Mouse (Mus musculus): ENCODE measurements at regions not wholly inside any gene's neighbourhood (a gene's known extent, or its start where the extent isn't known, plus 50 kb on each side); places are given as distances from the start of the nearest gene placed in this dataset.

DNA sequence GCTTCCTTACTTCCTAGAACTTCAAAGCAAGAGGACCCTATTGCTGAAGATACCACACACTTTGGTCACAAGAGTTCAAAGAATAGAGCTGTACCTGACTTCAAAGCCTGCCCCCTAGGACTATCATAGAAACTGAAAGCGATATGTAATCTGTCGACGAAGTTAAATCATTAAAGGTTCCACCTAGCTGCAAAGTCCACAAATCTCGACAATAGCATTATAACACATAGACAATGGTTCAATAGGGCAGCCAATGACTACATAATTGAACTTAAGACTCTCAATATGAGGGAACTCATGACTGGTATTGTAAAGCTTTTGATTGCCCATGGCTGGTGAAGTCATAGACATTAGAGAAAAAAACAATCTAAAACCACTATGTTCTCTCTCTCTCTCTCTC, 200.8 kb downstream of the Fscb start:
- Histone ChIP-seq H3K9ac (replicated peaks; ENCODE audit: low read length) (no peak overlapping the region), H3K4me3 (ENCODE audit: low read length) (no peak overlapping the region), H3K27ac (ENCODE audit: low read length) (no peak overlapping the region), H3K4me2 (replicated peaks; ENCODE audit: low read depth, low read length) (no peak overlapping the region), H3K27me3 (ENCODE audit: insufficient read depth, low read length) (no peaks in the 10 kb centered on the region), H3K4me1 (ENCODE audit: insufficient read depth, low read length) (no peaks in the 10 kb centered on the region), H3K9me3 (ENCODE audit: low read length) (no peaks in the 10 kb centered on the region), H3K36me3 (ENCODE audit: insufficient read depth, low read length) (no peaks in the 10 kb centered on the region)
- ATAC-seq (ENCODE audit: low FRiP score, low TSS enrichment), result no peak
- WGBS, result 87% methylated on average over 4 of the region's 4 CpGs

DNA sequence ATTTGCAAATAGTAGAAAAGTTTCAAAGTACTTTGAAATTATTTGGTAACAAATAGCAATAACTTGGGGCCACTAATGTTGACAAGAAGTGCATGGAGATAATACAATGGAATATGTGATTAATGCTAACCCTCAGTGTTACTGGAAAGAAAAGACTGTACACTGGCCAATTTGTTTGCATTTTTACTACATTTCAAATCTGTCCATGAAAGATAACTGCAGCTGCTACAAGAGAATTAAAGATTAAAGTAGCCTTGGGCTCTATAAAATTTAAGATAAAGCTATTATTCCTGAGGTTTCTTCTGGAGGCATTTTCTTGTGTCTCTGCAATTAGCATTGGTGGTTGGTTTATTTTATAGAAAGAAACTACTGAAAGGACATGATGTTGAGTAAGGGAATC, 208.4 kb downstream of the Fscb start:
- H3K4me3 ChIP-seq (ENCODE audit: low read length), result no peak overlapping the region
- H3K4me2 ChIP-seq (replicated peaks; ENCODE audit: low read depth, low read length), result no peak overlapping the region
- no peaks in the 10 kb centered on the region for H3K36me3 ChIP-seq (ENCODE audit: insufficient read depth, low read length)
- no peak for ATAC-seq (ENCODE audit: low FRiP score, low TSS enrichment)
- H3K4me1 ChIP-seq (ENCODE audit: insufficient read depth, low read length), result no peaks in the 10 kb centered on the region
- H3K27ac ChIP-seq (ENCODE audit: low read length), result no peak overlapping the region
- H3K9me3 ChIP-seq (ENCODE audit: low read length), result no peaks in the 10 kb centered on the region
- no peaks in the 10 kb centered on the region for H3K27me3 ChIP-seq (ENCODE audit: insufficient read depth, low read length)
- no peak overlapping the region for H3K9ac ChIP-seq (replicated peaks; ENCODE audit: low read length)

DNA sequence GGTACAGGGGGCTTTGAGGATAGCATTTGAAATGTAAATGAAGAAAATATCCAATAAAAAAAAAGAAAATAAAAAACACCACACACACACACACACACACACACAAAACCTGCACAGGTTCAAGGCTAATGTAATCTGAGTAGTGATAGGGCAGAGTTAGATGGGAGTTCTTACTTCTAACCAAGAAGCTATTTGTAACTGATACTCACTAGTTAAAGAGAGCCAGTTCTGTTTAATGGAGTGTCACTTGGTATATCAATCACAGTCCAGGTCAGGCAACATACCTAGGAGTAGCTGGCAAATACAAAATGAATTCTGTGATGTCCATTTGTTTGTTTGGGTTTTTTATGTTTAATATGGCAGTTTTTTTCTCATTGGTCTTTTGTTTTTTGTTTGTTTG, 219.5 kb downstream of the Fscb start:
- Histone ChIP-seq H3K4me1 (ENCODE audit: insufficient read depth, low read length) (no peaks in the 10 kb centered on the region), H3K9ac (replicated peaks; ENCODE audit: low read length) (no peak overlapping the region), H3K27ac (ENCODE audit: low read length) (no peak overlapping the region), H3K9me3 (ENCODE audit: low read length) (no peaks in the 10 kb centered on the region), H3K4me2 (replicated peaks; ENCODE audit: low read depth, low read length) (no peak overlapping the region), H3K4me3 (ENCODE audit: low read length) (no peak overlapping the region), H3K36me3 (ENCODE audit: insufficient read depth, low read length) (no peaks in the 10 kb centered on the region), H3K27me3 (ENCODE audit: insufficient read depth, low read length) (no peaks in the 10 kb centered on the region)
- peak; percentile 78; the same call in 1 of the 2 replicates for ATAC-seq (ENCODE audit: low FRiP score, low TSS enrichment)

DNA sequence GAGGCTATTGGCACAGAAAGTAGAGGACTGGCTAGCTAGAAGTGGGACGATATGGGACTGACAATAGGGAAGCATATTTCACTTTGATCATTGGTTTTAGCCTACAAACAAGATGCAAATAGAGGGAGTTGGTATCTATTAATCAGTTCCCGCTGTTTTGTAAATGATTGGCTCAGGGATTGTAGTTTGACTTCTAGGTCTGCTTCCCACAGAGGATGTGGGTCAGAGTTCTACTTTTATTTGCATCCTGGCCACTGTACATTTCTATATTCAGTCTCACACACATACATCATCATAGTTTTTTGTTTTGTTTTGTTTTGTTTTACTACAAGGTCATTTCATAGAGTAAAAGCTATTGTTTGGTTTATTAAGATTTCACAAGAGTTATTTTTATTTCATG, 224.5 kb downstream of the Fscb start:
- H3K36me3 ChIP-seq (ENCODE audit: insufficient read depth, low read length), result no peaks in the 10 kb centered on the region
- H3K4me1 ChIP-seq (ENCODE audit: insufficient read depth, low read length), result no peaks in the 10 kb centered on the region
- no peaks in the 10 kb centered on the region for H3K27me3 ChIP-seq (ENCODE audit: insufficient read depth, low read length)
- no peak overlapping the region for H3K4me3 ChIP-seq (ENCODE audit: low read length)
- no peaks in the 10 kb centered on the region for H3K9me3 ChIP-seq (ENCODE audit: low read length)
- H3K4me2 ChIP-seq (replicated peaks; ENCODE audit: low read depth, low read length), result no peak overlapping the region
- ATAC-seq (ENCODE audit: low FRiP score, low TSS enrichment), result peak; percentile 84; the same call in 1 of the 2 replicates
- 65% methylated on average over 2 of the region's 2 CpGs for WGBS
- no peak overlapping the region for H3K27ac ChIP-seq (ENCODE audit: low read length)
- H3K9ac ChIP-seq (replicated peaks; ENCODE audit: low read length), result no peak overlapping the region

DNA sequence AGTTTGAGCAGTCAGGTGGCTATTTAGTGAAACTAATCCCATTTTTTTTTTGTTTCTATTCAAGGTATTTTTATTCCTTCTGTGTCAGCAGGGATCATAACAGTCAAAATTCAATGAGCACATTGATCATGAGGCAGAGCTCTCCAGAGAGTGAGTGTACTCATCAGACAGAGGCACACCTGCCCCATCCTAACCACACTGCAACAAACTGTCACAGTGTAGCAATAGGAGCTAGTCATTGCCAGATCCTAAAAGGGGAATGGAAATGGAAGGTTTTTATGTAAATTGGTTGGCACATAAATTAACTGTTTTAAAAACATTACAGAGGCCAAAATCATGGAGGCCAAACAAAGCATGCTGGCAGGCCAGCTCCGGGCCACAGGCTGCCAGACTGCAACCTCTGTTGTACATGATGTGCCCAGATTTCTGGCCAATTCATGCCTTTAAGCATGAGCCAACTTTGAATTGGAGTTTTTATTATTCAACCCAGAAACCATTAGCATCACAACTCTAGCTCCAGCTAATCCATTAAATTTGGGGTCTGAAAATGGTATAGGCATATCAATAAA, 244.9 kb downstream of the Fscb start:
- H3K9me3 ChIP-seq (ENCODE audit: low read length), result no peaks in the 10 kb centered on the region
- no peak overlapping the region for H3K27ac ChIP-seq (ENCODE audit: low read length)
- 77% methylated on average over 1 of the region's 1 CpGs for WGBS
- H3K9ac ChIP-seq (replicated peaks; ENCODE audit: low read length), result no peak overlapping the region
- no peaks in the 10 kb centered on the region for H3K4me1 ChIP-seq (ENCODE audit: insufficient read depth, low read length)
- ATAC-seq (ENCODE audit: low FRiP score, low TSS enrichment), result no peak
- no peak overlapping the region for H3K4me3 ChIP-seq (ENCODE audit: low read length)
- no peaks in the 10 kb centered on the region for H3K36me3 ChIP-seq (ENCODE audit: insufficient read depth, low read length)
- H3K4me2 ChIP-seq (replicated peaks; ENCODE audit: low read depth, low read length), result no peak overlapping the region
- H3K27me3 ChIP-seq (ENCODE audit: insufficient read depth, low read length), result no peaks in the 10 kb centered on the region

DNA sequence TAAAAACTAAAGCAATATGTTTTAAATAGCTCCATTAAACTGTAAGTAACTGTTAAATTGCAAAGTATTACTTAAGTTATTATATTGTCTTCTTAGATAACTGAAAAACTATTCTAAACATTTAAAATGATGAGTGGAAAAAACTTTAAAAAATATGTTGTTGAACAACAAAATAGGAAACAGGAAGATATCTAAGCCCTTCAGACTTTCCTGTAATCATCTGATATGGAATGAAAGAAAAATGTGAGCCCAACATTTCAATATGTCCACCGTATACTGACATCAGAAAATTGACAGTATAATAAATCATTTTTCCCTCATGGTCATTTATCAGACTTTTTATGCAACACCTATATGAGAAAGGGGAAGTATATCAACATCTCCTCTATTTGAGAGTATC, 258.1 kb downstream of the Fscb start:
- Histone ChIP-seq H3K36me3 (ENCODE audit: insufficient read depth, low read length) (no peaks in the 10 kb centered on the region), H3K27ac (ENCODE audit: low read length) (no peak overlapping the region), H3K4me1 (ENCODE audit: insufficient read depth, low read length) (no peaks in the 10 kb centered on the region), H3K4me3 (ENCODE audit: low read length) (no peak overlapping the region), H3K9me3 (ENCODE audit: low read length) (no peaks in the 10 kb centered on the region), H3K9ac (replicated peaks; ENCODE audit: low read length) (no peak overlapping the region), H3K4me2 (replicated peaks; ENCODE audit: low read depth, low read length) (no peak overlapping the region), H3K27me3 (ENCODE audit: insufficient read depth, low read length) (no peaks in the 10 kb centered on the region)
- ATAC-seq (ENCODE audit: low FRiP score, low TSS enrichment), result no peak
- WGBS, result 77% methylated on average over 1 of the region's 1 CpGs

DNA sequence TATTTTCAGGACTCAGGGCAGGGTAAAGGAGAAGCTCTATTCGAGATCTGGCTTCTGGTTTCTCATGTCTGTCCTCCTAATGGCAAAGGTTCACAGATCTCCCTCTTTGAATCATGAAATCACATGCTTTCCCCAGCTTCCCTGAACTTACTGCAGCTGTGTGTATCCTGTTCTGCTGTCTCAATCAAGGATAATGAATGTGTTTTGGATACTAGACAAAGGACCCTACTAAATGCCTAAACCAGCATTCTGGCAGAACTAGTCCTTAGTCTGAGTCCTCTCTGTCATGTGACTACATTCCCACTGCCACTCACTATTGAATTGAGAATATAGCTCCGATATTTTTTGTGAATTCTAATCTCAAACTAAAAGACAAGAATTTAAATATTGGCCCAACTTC, 276.1 kb downstream of the Fscb start:
- Histone ChIP-seq H3K4me2 (replicated peaks; ENCODE audit: low read depth, low read length) (no peak overlapping the region), H3K27ac (ENCODE audit: low read length) (no peak overlapping the region), H3K9me3 (ENCODE audit: low read length) (no peaks in the 10 kb centered on the region), H3K36me3 (ENCODE audit: insufficient read depth, low read length) (no peaks in the 10 kb centered on the region), H3K9ac (replicated peaks; ENCODE audit: low read length) (no peak overlapping the region), H3K4me1 (ENCODE audit: insufficient read depth, low read length) (no peaks in the 10 kb centered on the region), H3K27me3 (ENCODE audit: insufficient read depth, low read length) (no peaks in the 10 kb centered on the region), H3K4me3 (ENCODE audit: low read length) (no peak overlapping the region)
- ATAC-seq (ENCODE audit: low FRiP score, low TSS enrichment), result no peak
- WGBS, result 69% methylated on average over 2 of the region's 2 CpGs
